Comparison of ENCODE assay signal across 9 mouse cellular contexts in the genomic region with DNA sequence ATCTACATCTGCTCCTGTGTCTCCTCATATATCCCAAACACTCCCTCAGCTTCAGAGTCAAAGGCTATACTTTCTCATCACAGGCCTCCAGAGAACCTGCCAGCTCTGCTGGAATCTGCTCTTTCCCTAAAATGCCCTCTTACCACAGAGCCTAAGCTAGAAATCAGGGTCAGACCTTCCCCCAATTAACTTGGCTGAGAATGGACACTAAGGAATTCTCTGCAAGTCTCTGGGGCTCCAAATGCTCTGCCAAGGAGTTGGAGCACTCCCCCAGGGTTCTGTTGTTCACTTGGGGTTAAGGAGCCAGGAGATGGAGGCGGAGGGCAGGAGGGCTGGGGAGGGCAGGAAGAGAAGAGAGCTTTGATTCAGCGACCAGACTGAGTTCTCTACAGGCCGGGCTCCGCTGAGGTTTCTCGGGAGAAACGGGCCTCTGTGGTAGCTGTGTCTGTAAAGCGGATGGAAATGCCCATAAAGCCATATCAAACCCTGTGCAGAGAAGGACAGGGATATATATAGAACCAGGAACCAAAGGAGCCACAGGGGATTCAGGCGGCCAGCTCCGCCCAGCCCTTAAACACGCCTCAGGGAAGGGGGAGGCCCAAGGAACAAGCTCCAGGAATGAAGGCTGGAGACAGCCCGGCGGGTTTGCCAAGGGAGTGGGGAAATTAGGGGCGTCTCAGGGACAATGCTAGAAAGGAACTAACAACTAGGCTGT.
A peak's percentile ranks its signal among the peaks of the same experiment; 100 is the strongest.
DNase-seq lines count a peak whose midpoint lies in the region; ATAC-seq and TF ChIP-seq lines count a peak whose summit lies in the region.
"Had no signal": no experiment of that assay in that cellular context is flagged by ENCODE, and none has a peak within 500 bp of the region (broad histone marks: within the 10 kb centered on the region; RNA-seq: fewer than 3 reads in every experiment).

No protein-coding gene starts in this region.

- peak; percentile 3 for DNase-seq in adrenal gland, adult 8-10 months
- no peak for DNase-seq in adrenal gland, postnatal 4 days (ENCODE audit: low spot score in 2 of 2)
- DNase-seq in limb, embryonic 14.5 days (ENCODE audit: low spot score): peak; percentile 42
- no peak for DNase-seq in layer of hippocampus, postnatal 25 days (ENCODE audit: extremely low spot score in 1 of 2, low spot score in 1 of 2)
- no peak for DNase-seq in spleen, adult 18-20 months
- DNase-seq in thymus, postnatal 25 days: no peak

- peaks cover 22% of the 10 kb centered on the region for H3K27me3 ChIP-seq in E14TG2a.4 (ENCODE audit: insufficient read depth, low read length)
- no peaks in the 10 kb centered on the region for H3K27me3 ChIP-seq in heart, embryonic 15.5 days
- H3K27me3 ChIP-seq in limb, embryonic 14.5 days (ENCODE audit: control insufficient read depth, insufficient read depth, low read length): no peaks in the 10 kb centered on the region

- ATAC-seq in heart, embryonic 15.5 days (replicated peaks; ENCODE audit: insufficient number of reproducible peaks, insufficient read depth, low FRiP score, low read depth): peak; percentile 73
- peak; percentile 55; the same call in 1 of the 2 replicates for ATAC-seq in limb, embryonic 14.5 days (ENCODE audit: low FRiP score, low read depth)
- ATAC-seq: forebrain, embryonic 14.5 days had no signal

- H3K4me3 ChIP-seq in E14TG2a.4 (replicated peaks; ENCODE audit: low read length): peak overlapping the region; percentile 37
- H3K4me3 ChIP-seq in heart, embryonic 15.5 days: peak overlapping the region; percentile 6; the same call in 1 of the 2 replicates
- no peak overlapping the region for H3K4me3 ChIP-seq in limb, embryonic 14.5 days (replicated peaks; ENCODE audit: low read length)

- peak overlapping the region; percentile 7 for H3K27ac ChIP-seq in heart, embryonic 15.5 days
- H3K27ac ChIP-seq in limb, embryonic 14.5 days (replicated peaks; ENCODE audit: low read depth, low read length): peak overlapping the region; percentile 40; the same call in 1 of the 2 replicates

- no peak for TF ChIP-seq CTCF in E14TG2a.4 (conservative IDR thresholded peaks at IDR 0.05; ENCODE audit: low read length)

- H3K36me3 ChIP-seq in E14TG2a.4 (ENCODE audit: insufficient read depth, low read length): no peaks in the 10 kb centered on the region
- no peaks in the 10 kb centered on the region for H3K36me3 ChIP-seq in heart, embryonic 15.5 days
- no peaks in the 10 kb centered on the region for H3K36me3 ChIP-seq in limb, embryonic 14.5 days (ENCODE audit: control insufficient read depth, insufficient read depth, low read length)

- H3K9ac ChIP-seq in heart, embryonic 15.5 days: 0 out of 2 replicates have a peak overlapping the region, but pooled peaks have one; percentile 6
- H3K9ac ChIP-seq in limb, embryonic 14.5 days (ENCODE audit: low read depth, low read length, severe bottlenecking): peak overlapping the region; percentile 9; the same call in 1 of the 2 replicates

- no peaks in the 10 kb centered on the region for H3K9me3 ChIP-seq in E14TG2a.4 (ENCODE audit: low read length)
- H3K9me3 ChIP-seq in heart, embryonic 15.5 days (replicated peaks): no peaks in the 10 kb centered on the region
- H3K9me3 ChIP-seq in limb, embryonic 14.5 days (ENCODE audit: control insufficient read depth, low read length): no peaks in the 10 kb centered on the region

- H3K4me2 ChIP-seq in heart, embryonic 15.5 days: peak overlapping the region; percentile 46
- peak overlapping the region; percentile 22 for H3K4me2 ChIP-seq in limb, embryonic 14.5 days (replicated peaks; ENCODE audit: low read depth, low read length, severe bottlenecking)

- WGBS in heart, embryonic 15.5 days: 9% methylated on average over 13 of the region's 13 CpGs
- WGBS in limb, embryonic 14.5 days: 8% methylated on average over 13 of the region's 13 CpGs

- peaks cover 18% of the 10 kb centered on the region for H3K4me1 ChIP-seq in E14TG2a.4 (replicated peaks; ENCODE audit: low read depth, low read length)
- H3K4me1 ChIP-seq in heart, embryonic 15.5 days (replicated peaks): peaks cover 17% of the 10 kb centered on the region
- peaks cover 16% of the 10 kb centered on the region for H3K4me1 ChIP-seq in limb, embryonic 14.5 days (ENCODE audit: control insufficient read depth, insufficient read depth, low read length)

- no peak for TF ChIP-seq POLR2A in limb, embryonic 14.5 days (IDR thresholded peaks at IDR 0.05; ENCODE audit: borderline replicate concordance, extremely low read depth, insufficient read depth, insufficient read length)

Comparison
In these comparisons a context has a peak if more than half of its experiments do, and no peak if none do; other contexts are left out.
1. DNase-seq: peak in adrenal gland, adult 8-10 months (single experiment) and limb, embryonic 14.5 days (single experiment); none in adrenal gland, postnatal 4 days (0 of 2), layer of hippocampus, postnatal 25 days (0 of 2), spleen, adult 18-20 months (0 of 2) and thymus, postnatal 25 days (single experiment).